Mouse (Mus musculus) embryonic fibroblast, embryonic 13.5 days (primary cell): ENCODE measurements around the gene Rars2. TPM values are rescaled to one million over a fixed set of nuclear protein-coding genes. Genes with fewer than 3 reads are reported as not detected.

Experiments
- H3K27ac ChIP-seq: 2 replicates; pipeline ENCODE4 v1.5.1; 2012; ENCODE audit warnings: low read length, control low read depth, inconsistent platforms; ENCODE audit not compliant: insufficient read depth
- H3K4me1 ChIP-seq: 2 replicates; pipeline ENCODE4 v1.6.1; 2011; ENCODE audit warnings: low read length; ENCODE audit not compliant: control insufficient read depth, insufficient read depth
- H3K4me3 ChIP-seq: 2 replicates; pipeline ENCODE4 v1.5.1; 2011; ENCODE audit warnings: mild to moderate bottlenecking, control low read depth, low read length; ENCODE audit not compliant: insufficient read depth
- CTCF ChIP-seq: IDR thresholded peaks from 2 replicates; pipeline ENCODE4 v1.5.1; 2011; ENCODE audit warnings: mild to moderate bottlenecking, control low read depth, low read length, moderate library complexity, borderline replicate concordance; ENCODE audit not compliant: insufficient read depth
- POLR2A ChIP-seq: IDR thresholded peaks from 2 replicates; pipeline ENCODE4 v1.6.1; 2011; ENCODE audit warnings: low read depth, mild to moderate bottlenecking, control low read depth, low read length, moderate library complexity
- polyA plus RNA-seq: library from polyadenylated mRNA; stranded (reverse); fragments of >200 nt; gene quantifications from 2 replicates; pipeline ENCODE4 v1.2.4, GENCODE M21; 2011; ENCODE audit warnings: low read depth; ENCODE audit not compliant: missing spikeins, insufficient read length

Rars2 gene
- polyA plus RNA-seq, 1 experiment = 34.3 TPM

GRCm38 (mm10) chr4:34606658-34607057 is 8.1 kb upstream of the Rars2 start:
- no peak overlapping the region for H3K27ac ChIP-seq
- no peak overlapping the region for H3K4me3 ChIP-seq
- no peaks in the 10 kb centered on the region for H3K4me1 ChIP-seq
- no peak for TF ChIP-seq CTCF
- TF ChIP-seq POLR2A = no peak

- Histone ChIP-seq H3K27ac (no peak overlapping the region), H3K4me3 (peak overlapping the region; percentile 90)
These were observed 1.1 kb upstream of the Rars2 start for GRCm38 (mm10) chr4:34613571-34614145.

GRCm38 (mm10) chr4:34615303-34615702 is 546 bp downstream of the Rars2 start:
- peaks cover 2% of the 10 kb centered on the region; the same call in 1 of the 2 replicates for H3K4me1 ChIP-seq
- TF ChIP-seq CTCF (no peak), POLR2A (0 out of 2 replicates have a peak, but pooled peaks have one; percentile 24)
- H3K4me3 ChIP-seq = peak overlapping the region; percentile 90
- no peak overlapping the region for H3K27ac ChIP-seq

More at GRCm38 (mm10) chr4:34613571-34614145, 1.1 kb upstream of the Rars2 start:
- TF ChIP-seq CTCF (no peak), POLR2A (no peak)
- peaks cover 2% of the 10 kb centered on the region; the same call in 1 of the 2 replicates for H3K4me1 ChIP-seq

GRCm38 (mm10) chr4:34616146-34616545 is 1.4 kb downstream of the Rars2 start:
- no peak for TF ChIP-seq CTCF
- no peak for TF ChIP-seq POLR2A
- Histone ChIP-seq H3K4me3 (peak overlapping the region; percentile 90), H3K4me1 (peaks cover 2% of the 10 kb centered on the region; the same call in 1 of the 2 replicates), H3K27ac (no peak overlapping the region)

- Histone ChIP-seq H3K4me3 (no peak overlapping the region), H3K4me1 (no peaks in the 10 kb centered on the region), H3K27ac (no peak overlapping the region)
- TF ChIP-seq POLR2A (no peak), CTCF (no peak)
These were observed 10.8 kb downstream of the Rars2 start for GRCm38 (mm10) chr4:34625556-34625955.

GRCm38 (mm10) chr4:34626401-34626800 is 11.6 kb downstream of the Rars2 start:
- Histone ChIP-seq H3K27ac (no peak overlapping the region), H3K4me1 (no peaks in the 10 kb centered on the region), H3K4me3 (no peak overlapping the region)
- no peak for TF ChIP-seq POLR2A
- no peak for TF ChIP-seq CTCF

- H3K4me3 ChIP-seq = no peak overlapping the region
- no peaks in the 10 kb centered on the region for H3K4me1 ChIP-seq
- TF ChIP-seq POLR2A (no peak), CTCF (no peak)
- no peak overlapping the region for H3K27ac ChIP-seq
These were observed 15.2 kb downstream of the Rars2 start for GRCm38 (mm10) chr4:34629956-34630355.

- TF ChIP-seq CTCF = no peak
- no peak for TF ChIP-seq POLR2A
- Histone ChIP-seq H3K4me3 (no peak overlapping the region), H3K27ac (no peak overlapping the region), H3K4me1 (no peaks in the 10 kb centered on the region)
These were observed 19.4 kb downstream of the Rars2 start for GRCm38 (mm10) chr4:34634129-34634528.

- Histone ChIP-seq H3K4me1 (no peaks in the 10 kb centered on the region), H3K27ac (no peak overlapping the region), H3K4me3 (no peak overlapping the region)
- TF ChIP-seq CTCF (no peak), POLR2A (no peak)
These were observed 21.3 kb downstream of the Rars2 start for GRCm38 (mm10) chr4:34636036-34636435.

GRCm38 (mm10) chr4:34637386-34637785 is 22.6 kb downstream of the Rars2 start:
- Histone ChIP-seq H3K4me1 (no peaks in the 10 kb centered on the region), H3K4me3 (no peak overlapping the region), H3K27ac (no peak overlapping the region)
- TF ChIP-seq POLR2A = no peak
- no peak for TF ChIP-seq CTCF
